Mouse (Mus musculus) granulocyte monocyte progenitor cell, adult 5-6 weeks (primary cell): ENCODE data around the gene Ankrd9. TPM values are rescaled to one million over a fixed set of nuclear protein-coding genes. Genes with fewer than 3 reads are reported as not detected.

Source experiments
- ATAC-seq: replicated peaks from 2 replicates; pipeline ENCODE4 v1.8.0; 2016; ENCODE audit warnings: mild to moderate bottlenecking, moderate TSS enrichment, inconsistent platforms; ENCODE audit not compliant: poor library complexity, severe bottlenecking
- total RNA-seq, 2 experiments: library from RNA; stranded (forward) in 1 of 2; stranded (reverse) in 1 of 2; fragments of 200-712, 200-1000 nt in 1 of 2; fragments of >200 nt in 1 of 2; fragmentation: Nextera tagmentation in 1 of 2; gene quantifications; 2 replicates each; pipeline ENCODE4 v1.2.3; 2014 to 2017

Gene Ankrd9
- total RNA-seq, 2 experiments from 2014 or later = 0.17 to 7.3 TPM

DNA sequence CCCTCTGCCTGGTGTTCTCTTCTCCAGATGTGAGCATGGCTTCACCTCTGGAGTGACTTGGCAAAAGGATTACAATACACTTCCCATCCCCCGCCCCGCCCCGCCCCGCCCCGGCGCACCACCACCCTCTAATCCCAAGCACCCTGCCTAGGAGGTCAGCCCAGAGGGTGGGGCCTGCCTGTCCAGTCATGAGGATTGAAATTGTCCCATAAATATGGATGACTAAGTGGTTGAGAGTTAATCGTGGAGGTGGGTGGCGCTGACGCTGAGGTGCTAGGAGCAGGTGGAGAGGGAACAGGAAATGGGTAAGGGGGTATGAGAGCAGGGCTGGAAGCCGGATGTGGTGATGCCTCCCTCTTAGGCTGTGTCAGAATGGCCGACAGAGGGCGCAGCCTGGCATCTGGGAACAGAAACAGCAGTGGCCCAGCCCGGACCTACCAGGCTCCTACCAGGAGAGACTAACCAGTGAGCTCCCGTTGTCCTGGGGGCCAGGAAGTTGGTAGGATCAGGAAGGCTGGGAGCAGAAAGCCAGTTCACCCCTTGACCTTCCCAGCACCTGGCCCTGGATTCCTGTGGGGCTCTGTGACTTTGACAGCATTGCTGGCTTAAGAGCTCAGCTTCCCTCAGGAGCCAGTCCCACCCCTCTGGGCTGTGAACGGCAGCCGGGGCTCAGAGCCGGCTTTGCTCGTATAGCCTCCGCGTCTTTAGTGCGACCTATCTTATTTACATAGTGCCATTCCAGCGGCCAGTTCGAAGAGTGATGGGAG lies 12.7 kb upstream of the Ankrd9 start:
- ATAC-seq = peak; percentile 83

DNA sequence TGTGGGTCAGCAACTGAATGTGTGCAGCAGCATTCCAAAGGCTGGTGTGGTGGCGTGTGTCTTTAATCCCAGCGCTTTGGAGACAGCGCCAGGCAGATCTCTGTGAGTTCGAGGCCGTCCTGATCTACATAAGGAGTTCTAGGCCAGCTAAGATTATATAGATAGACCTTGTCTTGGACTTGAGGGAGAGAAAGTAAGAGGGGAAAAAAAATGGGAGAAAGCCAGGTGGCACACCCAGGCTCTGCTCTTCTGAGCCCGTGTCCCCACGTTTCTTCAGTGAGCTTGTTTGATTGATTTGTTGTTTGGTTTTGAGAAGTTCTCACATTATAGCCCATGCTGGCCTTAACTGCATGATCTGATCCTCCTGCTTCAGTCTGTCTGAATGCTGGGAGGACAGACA lies 11.7 kb upstream of the Ankrd9 start:
- ATAC-seq = no peak

DNA sequence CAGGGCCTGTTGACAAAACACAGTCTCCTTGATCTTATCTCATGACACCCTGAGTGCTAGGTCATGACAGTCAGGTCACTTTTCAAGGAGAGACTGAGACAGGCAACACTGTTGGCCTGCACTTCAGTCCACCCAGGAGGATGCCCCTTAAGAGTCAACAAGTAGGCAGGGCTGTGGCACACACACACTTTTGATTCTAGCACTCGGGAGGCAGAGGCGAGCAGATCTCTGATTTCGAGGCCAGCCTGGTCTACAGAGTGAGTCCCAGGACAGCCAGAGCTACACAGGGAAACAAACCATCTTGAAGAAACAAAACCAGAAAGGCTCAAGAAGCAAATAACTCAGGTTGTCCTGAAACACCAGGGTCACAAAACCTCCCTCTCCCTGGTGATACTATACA lies 10.6 kb upstream of the Ankrd9 start:
- no peak for ATAC-seq

DNA sequence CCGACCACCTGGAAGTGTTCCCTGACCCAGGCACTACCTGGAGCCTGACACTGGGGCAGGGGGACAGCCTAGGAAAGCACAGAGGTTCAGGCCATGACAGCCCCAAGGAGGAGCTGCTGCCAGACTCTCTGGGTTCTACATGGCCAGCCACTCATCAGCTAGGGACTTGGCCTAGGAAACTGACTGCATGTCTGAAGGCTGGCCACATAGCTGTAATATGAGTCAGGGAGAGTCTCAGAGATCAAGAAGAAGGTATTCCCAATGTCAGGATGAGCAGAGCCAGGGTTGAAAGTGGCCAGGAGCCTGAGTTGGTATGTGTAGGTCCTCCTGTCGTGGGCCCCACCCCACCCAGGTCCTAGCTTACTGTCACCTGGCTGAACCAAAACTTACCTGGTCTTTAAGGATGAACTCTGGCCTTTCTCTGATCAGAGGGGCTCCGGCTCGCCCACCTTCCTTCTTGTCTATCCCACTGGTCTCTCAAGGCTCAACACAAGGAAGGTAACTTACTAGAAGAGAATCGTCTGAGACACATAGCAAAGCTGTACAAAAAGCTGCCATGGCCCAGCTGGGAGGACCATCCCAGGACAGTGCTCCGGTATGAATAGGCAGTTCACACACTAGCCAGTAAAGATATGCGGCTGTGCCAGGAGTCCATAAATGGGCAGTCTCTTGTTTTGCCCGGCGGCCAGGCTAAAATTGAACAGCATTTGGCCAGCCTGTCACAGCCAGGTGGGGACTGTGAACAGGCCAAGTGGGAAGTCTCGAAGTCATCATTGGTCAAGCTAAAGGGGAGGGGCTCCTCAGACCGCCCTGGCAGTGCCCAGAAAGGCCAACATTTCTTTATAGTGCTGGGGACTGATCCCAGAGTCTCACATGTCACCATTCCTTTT lies 7.9 kb upstream of the Ankrd9 start:
- ATAC-seq = no peak

DNA sequence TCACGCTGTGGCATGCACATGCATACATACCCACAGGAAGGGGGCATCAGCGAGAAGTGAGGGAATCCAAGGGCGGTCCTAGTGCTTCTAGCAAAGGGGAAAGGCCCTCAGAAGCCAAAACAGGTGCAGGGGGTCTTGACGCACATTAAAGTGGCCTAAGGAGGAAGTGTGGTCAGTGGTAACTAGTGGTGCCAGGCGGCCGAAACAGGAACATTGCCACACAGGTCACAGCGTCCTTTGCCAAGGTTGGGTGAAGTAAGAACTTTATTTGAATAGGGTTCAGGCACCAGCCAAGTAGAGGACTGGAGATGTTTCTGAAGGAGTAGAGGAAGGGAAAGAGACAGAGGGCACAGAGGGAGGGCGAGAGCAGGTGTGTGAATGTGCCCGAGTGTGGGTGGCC lies 6.3 kb upstream of the Ankrd9 start:
- ATAC-seq = peak; percentile 92

DNA sequence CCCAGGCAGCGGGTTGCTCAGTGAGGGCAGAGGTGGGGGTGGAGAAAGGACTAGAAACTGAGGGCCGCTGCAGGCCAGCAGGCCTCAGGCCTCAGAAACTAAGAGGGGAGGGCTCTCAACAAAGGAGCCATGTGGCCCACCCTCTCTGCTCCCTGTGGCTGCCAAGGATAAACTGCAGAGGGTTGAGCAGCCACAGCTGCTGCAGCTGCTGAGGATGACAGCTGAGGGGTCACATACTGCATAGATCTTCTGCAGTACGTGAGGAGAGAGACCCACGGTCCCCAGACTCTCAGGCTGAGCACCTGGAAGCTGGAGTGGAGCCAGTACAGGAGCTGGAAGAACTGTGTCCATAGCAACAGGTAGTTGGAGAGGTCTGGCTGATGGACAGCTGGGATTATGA lies 5.8 kb upstream of the Ankrd9 start:
- ATAC-seq = no peak

DNA sequence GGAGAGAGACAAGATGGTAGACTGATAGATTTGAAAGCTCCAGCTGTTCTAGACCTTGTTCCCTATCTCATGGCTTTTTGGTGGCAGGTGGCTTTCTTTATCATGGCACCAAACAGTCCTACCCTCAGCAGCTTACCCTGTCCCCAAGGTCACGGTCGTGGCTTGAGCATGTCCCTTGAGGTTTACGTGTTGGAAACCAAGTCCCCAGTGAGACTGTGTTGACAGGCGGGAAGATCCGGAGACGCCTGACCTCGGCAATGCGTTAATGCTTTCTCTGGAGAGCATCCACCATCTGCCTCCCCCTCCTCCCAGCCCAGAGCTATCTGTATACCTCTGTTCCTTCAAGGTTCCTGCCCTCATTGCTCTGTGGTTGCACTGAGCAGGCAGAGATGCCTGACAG lies 4.9 kb upstream of the Ankrd9 start:
- no peak for ATAC-seq

DNA sequence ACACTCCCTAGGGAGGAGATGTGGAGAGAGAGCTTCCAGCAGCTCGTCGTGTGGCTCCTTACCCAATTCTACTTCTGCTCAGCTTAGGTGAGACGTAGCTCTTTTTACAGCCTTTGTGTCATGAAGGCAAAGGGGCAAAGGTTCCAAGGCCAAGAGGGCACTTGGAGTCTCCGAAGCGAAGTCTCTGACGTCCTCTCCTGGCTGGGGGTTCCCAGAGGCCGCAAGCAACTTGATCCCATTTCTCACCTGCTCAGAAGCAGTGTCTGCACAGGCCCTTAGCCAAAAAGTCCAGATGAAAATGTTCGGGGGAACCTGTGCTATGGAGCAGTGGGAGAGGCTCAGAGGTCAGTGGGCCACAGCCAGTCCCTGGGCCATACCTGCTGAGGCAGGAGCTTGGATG lies 4.2 kb upstream of the Ankrd9 start:
- ATAC-seq = no peak

DNA sequence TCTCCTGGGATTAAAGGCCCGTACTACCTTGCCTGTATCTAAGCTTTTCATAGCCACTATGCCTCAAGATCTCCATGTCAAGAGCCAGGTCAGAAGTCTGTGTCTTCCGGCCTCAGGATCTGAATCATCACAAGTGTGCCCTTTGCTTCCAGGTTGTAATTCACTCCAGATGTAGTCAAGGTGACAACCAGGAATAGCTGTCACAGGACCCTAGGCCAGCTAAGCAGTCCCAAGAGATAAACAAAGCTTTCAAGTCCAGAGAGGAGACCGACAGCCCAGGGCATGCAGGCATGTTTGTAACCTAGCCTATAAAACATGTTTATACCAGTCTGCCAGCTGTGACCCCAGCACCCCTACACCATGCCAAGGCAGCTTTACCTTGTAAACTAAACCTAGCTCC lies 2.9 kb upstream of the Ankrd9 start:
- ATAC-seq = no peak

DNA sequence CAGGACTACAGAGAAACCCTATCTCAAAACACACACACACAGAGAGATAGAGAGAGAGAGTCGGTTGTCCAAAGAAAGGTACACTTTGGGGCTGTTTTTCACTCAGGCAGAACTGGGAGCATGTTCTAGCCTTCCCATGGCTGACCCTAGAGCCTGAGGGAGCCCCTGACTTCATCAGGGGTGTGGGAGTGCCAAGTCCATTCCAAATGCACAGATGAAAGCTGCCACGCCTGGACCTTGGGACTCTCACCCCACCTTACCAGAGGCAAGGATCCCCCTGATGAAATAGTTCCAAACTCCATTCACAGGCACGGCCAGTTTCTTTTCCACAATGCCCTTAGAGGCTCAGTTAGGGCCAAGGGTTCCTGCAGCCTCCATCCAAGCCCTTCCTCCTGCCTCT lies 968 bp upstream of the Ankrd9 start:
- ATAC-seq = no peak

DNA sequence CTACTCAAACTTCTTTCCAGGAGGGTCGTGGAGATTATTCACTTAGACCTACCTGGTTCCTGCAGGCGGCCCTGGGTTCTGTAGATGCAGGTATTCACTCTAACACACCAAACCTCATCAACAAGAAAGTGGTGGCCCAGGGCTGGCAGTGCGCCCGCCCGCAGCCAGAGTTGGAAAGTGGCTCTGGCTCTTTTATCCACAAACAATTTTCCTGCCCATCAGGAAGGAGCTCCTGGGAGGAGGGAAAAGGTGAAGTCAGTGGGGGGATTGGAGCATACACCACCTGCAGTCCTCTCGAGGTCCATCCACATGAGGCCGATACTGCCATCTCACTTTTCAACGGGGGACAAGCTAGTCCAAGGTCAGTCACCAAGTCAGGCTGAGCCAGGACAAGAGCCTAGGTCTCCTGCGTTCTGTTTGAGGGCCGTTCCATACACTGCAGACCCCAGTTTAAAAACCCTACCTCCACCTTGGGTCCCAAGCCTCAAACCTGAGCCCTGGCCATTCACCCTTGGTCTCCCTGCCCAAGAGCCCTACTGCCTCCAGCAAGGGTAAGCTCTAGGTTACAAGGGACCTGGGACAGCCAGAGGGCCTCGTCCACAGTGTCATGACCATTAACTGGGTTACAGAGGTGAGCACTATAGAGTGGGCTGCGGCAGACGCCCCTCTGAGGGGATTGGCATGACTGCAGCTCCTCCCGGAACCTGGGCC lies 789 bp downstream of the Ankrd9 start:
- ATAC-seq = no peak

DNA sequence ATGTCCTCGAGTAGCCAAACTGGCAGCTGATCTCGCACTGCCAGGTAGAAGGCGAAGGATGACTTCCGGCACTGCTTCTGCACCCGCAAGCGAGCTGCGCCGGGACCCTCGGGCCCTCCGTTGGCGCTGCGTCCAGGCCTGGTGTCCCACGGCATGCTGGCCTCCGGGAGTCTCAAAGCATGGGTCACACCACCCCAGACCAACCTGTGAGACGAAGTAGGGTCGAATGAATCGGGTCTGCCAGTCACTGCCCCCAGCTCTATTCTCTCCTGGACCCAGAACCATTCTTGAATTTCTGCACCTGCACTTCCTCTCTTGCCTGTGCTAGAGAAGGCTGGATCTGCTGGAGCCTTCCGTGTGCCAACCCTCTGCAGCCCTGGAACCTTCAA lies 1.5 kb downstream of the Ankrd9 start:
- ATAC-seq = no peak

DNA sequence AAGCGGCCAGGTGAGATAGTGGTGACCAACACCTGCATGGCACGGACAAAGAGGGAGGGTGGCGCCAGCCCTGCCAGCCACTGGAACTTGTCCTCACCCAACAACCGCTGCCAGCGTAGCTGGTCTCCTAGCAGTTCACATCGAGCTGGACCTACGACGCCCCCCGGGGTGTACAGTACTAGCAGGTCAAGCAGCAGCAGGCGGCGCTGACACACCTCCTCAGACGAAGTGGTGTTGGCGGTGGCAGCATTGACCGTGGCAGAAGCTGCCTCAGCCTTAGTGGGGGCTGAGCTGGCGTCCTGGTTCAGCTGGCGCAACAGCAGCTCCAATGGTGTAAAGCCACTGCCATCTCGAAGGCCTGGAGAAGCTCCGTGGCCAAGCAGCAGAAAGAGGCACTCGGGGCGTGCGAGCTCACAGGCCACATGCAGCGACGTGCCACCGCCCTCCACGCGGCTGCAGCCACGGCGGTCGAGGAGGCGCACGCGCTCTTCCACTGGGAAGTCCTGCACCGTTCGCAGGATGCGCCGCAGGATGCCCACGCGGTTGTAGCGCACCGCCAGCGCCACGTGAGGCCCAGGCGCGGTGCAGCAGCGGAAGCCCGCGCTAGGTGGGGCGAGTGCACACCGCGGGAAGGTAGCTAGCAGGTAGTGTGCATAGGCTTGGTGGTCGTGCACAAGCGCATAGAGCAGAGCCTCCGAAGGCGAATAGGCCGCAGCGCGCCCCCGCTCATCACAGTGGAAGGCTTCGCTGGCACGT lies 2.1 kb downstream of the Ankrd9 start:
- ATAC-seq = no peak

DNA sequence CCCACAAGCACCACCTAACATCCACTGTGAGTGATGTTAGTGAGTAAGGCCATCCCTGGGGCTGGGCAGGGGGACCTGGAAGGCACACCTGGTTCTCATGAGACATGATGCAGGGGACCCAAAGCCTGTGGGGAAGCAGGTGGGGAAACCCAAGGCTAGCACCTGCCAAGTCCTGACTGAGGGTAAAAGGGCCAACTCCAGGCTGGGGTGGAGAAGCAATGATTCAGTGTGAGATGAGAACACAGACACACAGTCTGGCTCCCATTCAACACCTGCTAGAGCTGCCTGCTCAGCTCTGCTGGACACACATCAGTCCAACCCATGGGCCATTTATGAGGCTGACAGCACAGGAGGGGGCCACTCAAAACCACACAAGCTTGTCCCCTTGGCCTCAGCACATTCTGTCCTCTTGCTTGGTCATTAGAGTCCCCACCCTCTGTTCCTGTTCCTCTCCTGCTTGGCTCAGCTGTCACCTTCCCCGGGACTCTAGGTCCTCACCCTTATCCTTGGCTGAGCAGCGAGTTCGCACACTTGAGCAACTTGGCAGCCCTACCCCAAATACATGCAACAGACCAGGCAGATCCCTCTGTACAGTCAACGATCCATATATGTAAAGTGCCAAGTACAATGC lies 2.9 kb downstream of the Ankrd9 start:
- ATAC-seq = no peak

DNA sequence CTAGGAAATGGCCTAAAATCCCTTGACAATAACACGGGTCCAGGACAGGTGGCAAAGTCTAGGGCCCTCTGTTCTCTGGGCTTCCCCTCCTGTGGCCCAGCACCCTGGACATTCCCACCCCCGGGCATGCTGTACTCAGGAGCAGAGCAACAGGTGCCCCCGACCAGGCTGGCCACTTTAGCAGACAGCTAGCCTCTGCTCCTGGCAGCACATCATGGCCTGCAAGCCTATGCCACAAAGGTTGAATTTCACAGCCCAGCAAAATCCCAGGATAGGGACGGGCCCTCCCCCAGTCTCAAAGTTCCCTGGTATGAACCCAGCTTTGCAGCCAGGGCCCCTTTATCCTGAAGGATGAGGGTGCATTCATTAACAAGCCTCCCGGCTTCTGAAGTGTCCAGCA lies 3.5 kb downstream of the Ankrd9 start:
- no peak for ATAC-seq

DNA sequence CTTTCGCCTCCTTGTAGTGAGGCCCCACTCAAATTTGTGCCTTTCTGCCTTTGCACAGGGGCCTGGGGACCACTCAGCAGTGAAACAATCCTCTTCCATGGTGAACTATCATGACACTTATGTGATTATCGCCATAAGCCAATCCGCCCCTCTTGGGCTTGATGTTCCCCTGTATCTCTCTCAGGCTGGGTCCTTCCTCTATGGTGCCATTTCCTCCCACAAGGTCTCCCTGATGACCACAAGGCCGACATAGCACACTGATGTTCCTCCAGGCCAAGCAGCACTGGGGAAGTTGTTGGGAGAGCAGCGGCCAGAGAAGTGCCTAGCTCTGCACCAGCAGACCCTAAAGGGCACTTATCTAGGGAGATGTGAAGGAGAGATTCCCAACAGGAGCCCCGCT lies 4.1 kb downstream of the Ankrd9 start:
- peak; percentile 52 for ATAC-seq

DNA sequence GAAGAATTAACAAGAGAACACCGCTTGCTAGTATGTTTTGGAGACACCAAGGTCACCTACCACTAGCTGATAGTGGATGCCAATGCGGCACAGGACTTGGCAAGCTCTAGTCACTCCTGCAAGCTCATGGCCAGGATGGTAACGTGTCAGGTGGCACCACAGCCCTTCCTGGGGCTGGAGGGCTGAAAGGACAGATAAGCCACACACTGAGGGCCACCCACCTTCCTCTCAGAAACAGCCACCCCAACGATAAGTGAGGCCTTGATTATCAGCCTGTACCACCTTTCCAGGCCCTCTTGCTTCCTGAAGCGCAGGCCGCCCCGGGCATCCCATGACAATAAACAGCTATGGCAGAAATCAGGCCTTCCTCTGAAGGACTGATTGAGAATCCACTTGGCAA lies 4.5 kb downstream of the Ankrd9 start:
- ATAC-seq = no peak

DNA sequence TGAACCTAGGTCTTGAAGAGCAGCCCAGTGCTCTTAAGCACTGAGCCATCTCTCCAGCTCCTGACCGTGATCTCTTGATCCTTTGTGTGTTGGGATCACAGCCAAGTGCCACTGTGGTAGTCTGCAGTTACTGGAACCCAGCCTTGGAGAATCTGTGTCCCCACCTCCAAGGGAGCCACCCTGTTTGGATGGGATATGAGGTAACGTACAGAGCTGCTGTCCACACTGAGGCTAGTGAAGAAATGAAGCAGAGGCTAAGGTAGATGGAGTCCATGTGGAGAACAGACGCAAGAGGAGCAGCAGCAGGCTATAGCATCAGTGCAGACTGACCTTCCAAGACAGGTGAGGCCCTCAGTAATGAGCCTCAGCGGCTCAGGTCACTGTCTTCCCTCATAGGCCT lies 5.0 kb downstream of the Ankrd9 start:
- no peak for ATAC-seq

DNA sequence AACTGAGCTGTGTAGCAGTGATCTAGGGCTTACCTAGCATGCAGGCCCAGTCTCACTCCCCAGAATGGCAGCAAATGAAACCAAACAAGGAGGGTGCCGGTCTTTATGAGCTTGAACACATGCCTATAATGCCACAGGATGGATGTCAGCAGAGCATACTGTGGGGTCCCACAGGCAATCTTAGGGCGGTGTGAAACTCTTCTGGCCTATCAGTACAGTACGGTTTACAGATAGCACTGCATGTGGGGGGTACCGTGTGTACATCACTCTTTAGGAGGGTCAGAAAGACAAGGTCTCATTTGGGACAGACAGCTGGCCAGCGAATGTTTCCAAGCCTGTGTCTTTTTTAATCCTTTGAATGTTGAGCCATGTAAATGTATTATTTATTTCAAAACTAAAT lies 6.9 kb downstream of the Ankrd9 start:
- ATAC-seq = no peak

DNA sequence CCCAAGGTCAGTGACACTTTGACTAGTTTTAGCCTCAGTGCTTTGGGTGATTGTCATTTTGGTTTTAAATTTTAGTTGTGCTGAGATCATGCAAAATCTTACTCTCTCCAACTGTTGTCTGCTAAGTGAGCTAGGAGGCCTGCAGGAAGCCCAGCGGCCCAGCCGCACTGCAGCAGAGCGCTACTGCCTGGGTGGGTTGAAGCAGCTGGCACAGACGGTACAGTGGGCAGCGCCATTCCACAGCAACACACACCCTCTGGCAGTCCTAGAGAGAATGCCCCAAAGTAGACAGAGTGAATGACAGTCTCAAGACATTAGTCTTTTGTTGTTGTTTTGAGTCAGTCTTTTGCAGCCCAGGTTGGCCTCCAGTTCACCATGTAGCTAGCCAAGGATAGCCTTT lies 8.4 kb downstream of the Ankrd9 start:
- ATAC-seq = no peak
